Mouse (Mus musculus) midbrain, embryonic 14.5 days (tissue): ENCODE data around the gene Hist1h4h. TPM values are rescaled to one million over a fixed set of nuclear protein-coding genes. Genes with fewer than 3 reads are reported as not detected.
A peak's percentile ranks its signal among the peaks of the same experiment; 100 is the strongest.
"Not testable (repeated sequence)": the region's sequence is repeated elsewhere in the genome, so short reads cannot be mapped to it uniquely, and the experiment has no call there.

ENCODE experiments used
- ATAC-seq: fragments of 200-750 bp; cut with Nextera tagmentation; 2 replicates; pipeline ENCODE4 v1.8.0; 2017; ENCODE audit warnings: moderate number of reproducible peaks, moderate library complexity; ENCODE audit not compliant: low FRiP score, low TSS enrichment
- DNase-seq: peaks from one replicate; pipeline ENCODE4 v3.0.0-alpha.2; 2015
- H3K27ac ChIP-seq: fragments of 300-500 bp; sonication (generic); replicated peaks from 2 replicates; pipeline ENCODE4 v1.5.1; 2014; ENCODE audit warnings: mild to moderate bottlenecking, low read depth, low read length, moderate library complexity
- H3K27me3 ChIP-seq: fragments of 300-500 bp; sonication (generic); 2 replicates; pipeline ENCODE4 v1.6.1; 2014; ENCODE audit warnings: low read length, control low read depth, mixed read lengths; ENCODE audit not compliant: control insufficient read depth, insufficient read depth
- H3K36me3 ChIP-seq: fragments of 300-500 bp; sonication (generic); 2 replicates; pipeline ENCODE4 v1.6.1; 2014; ENCODE audit warnings: low read length, control low read depth; ENCODE audit not compliant: control insufficient read depth, insufficient read depth
- H3K4me1 ChIP-seq: fragments of 300-500 bp; sonication (generic); 2 replicates; pipeline ENCODE4 v1.6.1; 2014; ENCODE audit warnings: mild to moderate bottlenecking, antibody characterized with exemption, low read length, control low read depth; ENCODE audit not compliant: control insufficient read depth, insufficient read depth
- H3K4me2 ChIP-seq: fragments of 300-500 bp; sonication (generic); 2 replicates; pipeline ENCODE4 v1.6.1; 2014; ENCODE audit warnings: mild to moderate bottlenecking, low read length, moderate library complexity
- H3K4me3 ChIP-seq: fragments of 300-500 bp; sonication (generic); replicated peaks from 2 replicates; pipeline ENCODE4 v1.5.1; 2014; ENCODE audit warnings: low read depth, low read length
- H3K9ac ChIP-seq: fragments of 300-500 bp; sonication (generic); replicated peaks from 2 replicates; pipeline ENCODE4 v1.6.1; 2014; ENCODE audit warnings: mild to moderate bottlenecking, low read length, moderate library complexity
- H3K9me3 ChIP-seq: fragments of 300-500 bp; sonication (generic); 2 replicates; pipeline ENCODE4 v1.6.1; 2016; ENCODE audit warnings: low read length, control low read depth, mixed read lengths; ENCODE audit not compliant: control insufficient read depth
- WGBS: fragments of 180-500 bp; shearing (Covaris S2); extraction: QIAGEN DNeasy Blood & Tissue Kit; methylation state at CpG from one replicate; pipeline ENCODE4 v1.1.7; 2014; 5-methylcytosine and 5-hydroxymethylcytosine counted together
- polyA plus RNA-seq: library from polyadenylated mRNA; unstranded; fragments of >200 nt; fragmentation: Nextera tagmentation; extraction: Ambion mirVana; gene quantifications from 2 replicates; pipeline ENCODE4 v1.2.1, GENCODE M21; 2014

Hist1h4h gene
- polyA plus RNA-seq, 1 experiment from 2014 or later: 4.1 TPM

DNA sequence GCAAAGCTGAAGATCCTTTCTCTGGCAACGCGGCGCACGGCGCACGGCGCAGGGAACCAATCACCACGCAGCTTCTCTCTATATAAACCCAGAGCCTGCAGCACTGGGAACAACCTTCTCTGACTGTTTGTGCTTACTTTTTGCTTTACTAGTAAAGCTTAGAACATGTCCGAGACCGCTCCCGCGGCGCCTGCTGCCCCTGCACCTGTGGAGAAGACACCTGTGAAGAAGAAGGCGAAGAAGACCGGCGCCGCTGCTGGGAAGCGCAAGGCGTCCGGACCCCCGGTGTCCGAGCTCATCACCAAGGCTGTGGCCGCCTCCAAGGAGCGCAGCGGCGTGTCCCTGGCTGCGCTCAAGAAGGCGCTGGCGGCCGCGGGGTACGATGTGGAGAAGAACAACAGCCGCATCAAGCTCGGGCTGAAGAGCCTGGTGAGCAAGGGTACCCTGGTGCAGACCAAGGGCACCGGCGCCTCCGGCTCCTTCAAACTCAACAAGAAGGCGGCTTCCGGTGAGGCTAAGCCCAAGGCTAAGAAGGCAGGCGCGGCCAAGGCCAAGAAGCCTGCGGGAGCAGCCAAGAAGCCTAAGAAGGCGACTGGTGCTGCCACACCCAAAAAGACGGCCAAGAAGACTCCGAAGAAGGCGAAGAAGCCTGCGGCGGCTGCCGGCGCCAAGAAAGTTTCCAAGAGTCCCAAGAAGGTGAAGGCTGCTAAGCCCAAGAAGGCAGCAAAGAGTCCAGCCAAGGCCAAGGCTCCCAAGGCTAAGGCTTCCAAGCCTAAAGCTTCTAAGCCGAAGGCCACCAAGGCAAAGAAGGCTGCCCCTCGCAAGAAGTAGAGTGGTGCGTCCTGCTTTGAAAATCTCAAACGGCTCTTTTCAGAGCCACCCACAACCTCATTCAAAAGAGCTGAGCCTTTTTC, 24.3 kb downstream of the Hist1h4h start:
- DNase-seq: peak; percentile 86
- WGBS: under 1% methylated on average over 53 of the region's 54 CpGs
- ATAC-seq: peak; percentile 76

DNA sequence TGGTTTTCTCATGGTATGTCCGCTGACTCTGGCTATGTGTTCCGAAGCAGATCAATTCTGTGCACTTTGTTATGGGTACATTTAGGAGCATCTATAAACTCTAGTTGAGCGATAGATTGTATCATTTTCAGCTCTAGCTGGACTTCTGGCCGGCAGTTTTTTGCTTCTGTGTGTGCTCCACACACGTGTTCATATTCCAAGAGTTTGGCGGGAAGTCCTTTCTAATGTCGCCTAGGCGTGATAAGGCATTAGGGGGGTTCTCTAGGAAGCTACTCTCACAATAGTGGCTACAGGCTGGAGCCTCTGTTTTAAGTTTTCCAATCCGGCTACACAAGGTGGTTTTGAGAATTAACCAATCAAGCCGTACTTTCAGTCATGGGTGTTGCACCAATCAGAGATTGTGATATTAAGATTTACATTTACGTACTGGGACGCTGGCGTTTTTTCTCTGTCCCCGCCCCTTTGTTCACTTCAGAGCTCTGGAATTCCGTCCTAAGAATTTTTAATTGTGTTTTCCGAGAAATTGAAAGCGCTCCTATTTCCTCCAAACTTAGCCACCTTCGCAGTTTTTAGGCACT, 25.1 kb downstream of the Hist1h4h start:
- no peaks in the 10 kb centered on the region for H3K27me3 ChIP-seq
- under 1% methylated on average over 18 of the region's 18 CpGs for WGBS
- peak overlapping the region; percentile 84 for H3K27ac ChIP-seq
- DNase-seq (peak; percentile 95), ATAC-seq (peak; percentile 86)
- H3K9me3 ChIP-seq: no peaks in the 10 kb centered on the region
- H3K4me2 ChIP-seq: peak overlapping the region; percentile 91
- H3K4me3 ChIP-seq: peak overlapping the region; percentile 49
- peaks cover 16% of the 10 kb centered on the region for H3K4me1 ChIP-seq
- no peaks in the 10 kb centered on the region for H3K36me3 ChIP-seq
- peak overlapping the region; percentile 53; the same call in 1 of the 2 replicates for H3K9ac ChIP-seq

More for the DNA sequence above, 24.3 kb downstream of the Hist1h4h start:
- H3K4me1 ChIP-seq: peaks cover 21% of the 10 kb centered on the region
- peak overlapping the region; percentile 84 for H3K27ac ChIP-seq
- peak overlapping the region; percentile 53 for H3K9ac ChIP-seq
- H3K27me3 ChIP-seq: no peaks in the 10 kb centered on the region
- H3K4me3 ChIP-seq: peak overlapping the region; percentile 49
- H3K9me3 ChIP-seq: no peaks in the 10 kb centered on the region
- H3K4me2 ChIP-seq: peak overlapping the region; percentile 91
- H3K36me3 ChIP-seq: no peaks in the 10 kb centered on the region

DNA sequence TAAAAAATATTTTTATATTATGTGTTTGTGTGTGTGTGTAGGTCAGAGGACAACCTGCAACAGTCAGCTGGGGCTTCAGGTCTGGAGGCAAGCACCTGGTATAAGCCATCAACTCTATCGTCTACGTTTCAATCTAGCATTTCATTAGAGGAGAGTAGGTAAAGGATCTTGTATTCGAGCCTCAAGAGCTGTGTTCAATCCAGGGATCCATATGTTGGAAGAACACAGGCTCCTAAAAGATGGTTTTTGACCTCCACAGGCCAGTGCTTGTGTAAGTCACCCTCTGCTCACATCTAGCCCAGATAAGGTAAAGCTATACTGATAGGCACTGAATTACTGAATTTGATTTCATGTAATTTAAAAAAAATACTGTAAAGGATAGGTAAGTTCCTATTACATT, 26.1 kb downstream of the Hist1h4h start:
- 65% methylated on average over 3 of the region's 3 CpGs for WGBS
- no peaks in the 10 kb centered on the region for H3K9me3 ChIP-seq
- H3K9ac ChIP-seq: no peak overlapping the region
- no peak for ATAC-seq
- H3K4me2 ChIP-seq: peak overlapping the region; percentile 91; the same call in 1 of the 2 replicates
- no peak overlapping the region for H3K4me3 ChIP-seq
- no peak for DNase-seq
- H3K27ac ChIP-seq: no peak overlapping the region
- no peaks in the 10 kb centered on the region for H3K27me3 ChIP-seq
- no peaks in the 10 kb centered on the region for H3K36me3 ChIP-seq
- peaks cover 12% of the 10 kb centered on the region for H3K4me1 ChIP-seq

DNA sequence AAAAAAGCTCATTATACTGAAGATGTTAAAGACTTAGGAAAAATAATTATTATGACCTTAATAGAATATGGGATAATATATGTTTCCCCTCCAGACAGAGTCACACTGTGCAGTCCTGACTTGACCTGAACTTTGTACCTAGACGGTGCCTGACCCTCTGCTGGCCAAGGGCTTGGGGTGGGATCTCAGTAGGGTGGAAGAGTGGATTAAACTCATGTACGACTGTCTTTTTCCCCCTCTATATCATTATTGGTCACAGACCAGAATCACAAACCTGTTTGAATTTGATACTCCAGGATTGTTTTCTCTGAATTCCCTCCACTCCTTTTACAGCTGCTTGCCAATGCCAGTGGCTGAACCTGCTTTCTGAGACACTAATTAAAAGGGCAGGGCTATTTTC, 29.8 kb downstream of the Hist1h4h start:
- H3K27ac ChIP-seq, H3K4me3 ChIP-seq, H3K27me3 ChIP-seq, DNase-seq, H3K4me1 ChIP-seq, H3K36me3 ChIP-seq, ATAC-seq, H3K9ac ChIP-seq, H3K9me3 ChIP-seq: not testable (repeated sequence)
- 9% methylated on average over 2 of the region's 2 CpGs for WGBS
- H3K4me2 ChIP-seq: peak overlapping the region; percentile 28

DNA sequence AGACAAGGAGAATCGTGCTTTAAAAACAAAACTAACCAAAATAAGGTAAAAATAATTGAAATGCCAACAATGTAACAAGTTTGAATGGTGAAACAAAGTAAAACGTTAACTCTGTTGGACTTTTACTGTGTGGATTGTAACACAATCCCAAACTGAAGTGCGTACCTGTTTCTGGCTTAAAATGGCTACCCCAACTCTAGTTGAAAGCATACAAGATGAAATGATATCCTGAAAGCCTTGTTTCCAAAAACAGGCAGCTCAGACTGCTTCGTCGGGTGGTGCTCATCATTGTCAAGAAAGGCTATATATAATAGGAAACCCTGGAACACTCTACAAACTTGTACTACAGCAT, 30.7 kb downstream of the Hist1h4h start:
- H3K4me3 ChIP-seq: peak overlapping the region; percentile 42
- WGBS: 0% methylated on average over 2 of the region's 5 CpGs
- H3K27me3 ChIP-seq, H3K4me1 ChIP-seq, H3K9ac ChIP-seq, ATAC-seq, H3K9me3 ChIP-seq, DNase-seq, H3K36me3 ChIP-seq: not testable (repeated sequence)
- peak overlapping the region; percentile 75 for H3K4me2 ChIP-seq
- H3K27ac ChIP-seq: peak overlapping the region; percentile 97

DNA sequence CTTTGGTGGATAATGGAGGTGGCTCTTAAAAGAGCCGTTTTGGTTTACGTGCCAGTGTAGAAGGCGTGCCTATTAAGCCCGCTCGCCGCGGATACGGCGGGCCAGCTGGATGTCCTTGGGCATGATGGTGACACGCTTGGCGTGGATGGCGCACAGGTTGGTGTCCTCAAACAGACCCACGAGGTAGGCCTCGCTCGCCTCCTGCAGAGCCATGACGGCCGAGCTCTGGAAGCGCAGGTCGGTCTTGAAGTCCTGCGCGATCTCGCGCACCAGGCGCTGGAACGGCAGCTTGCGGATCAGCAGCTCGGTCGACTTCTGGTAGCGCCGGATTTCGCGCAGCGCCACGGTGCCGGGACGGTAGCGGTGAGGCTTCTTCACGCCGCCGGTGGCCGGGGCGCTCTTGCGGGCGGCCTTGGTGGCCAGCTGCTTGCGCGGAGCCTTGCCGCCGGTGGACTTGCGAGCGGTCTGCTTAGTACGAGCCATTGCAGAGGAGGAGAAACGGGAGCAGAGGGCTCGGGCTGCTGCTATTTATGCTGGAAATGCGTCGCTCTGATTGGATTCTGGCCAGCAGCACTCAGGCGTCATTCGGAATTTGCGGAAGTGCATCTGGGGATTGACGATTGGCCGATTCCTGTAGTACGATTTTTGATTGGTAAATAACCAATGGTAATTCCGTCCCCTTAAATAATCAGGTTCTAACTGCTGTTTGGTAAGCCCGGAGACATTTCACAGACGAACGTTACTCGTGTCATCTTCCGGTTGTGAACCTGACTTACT, 31.2 kb downstream of the Hist1h4h start, which contains the start of gene Hist1h3e:
Gene Hist1h3e, minus strand, starts transcription at position 487 of the 777 bp plus-strand sequence.
- ATAC-seq (peak; percentile 94), DNase-seq (peak; percentile 98)
- WGBS: under 1% methylated on average over 55 of the region's 67 CpGs

DNA sequence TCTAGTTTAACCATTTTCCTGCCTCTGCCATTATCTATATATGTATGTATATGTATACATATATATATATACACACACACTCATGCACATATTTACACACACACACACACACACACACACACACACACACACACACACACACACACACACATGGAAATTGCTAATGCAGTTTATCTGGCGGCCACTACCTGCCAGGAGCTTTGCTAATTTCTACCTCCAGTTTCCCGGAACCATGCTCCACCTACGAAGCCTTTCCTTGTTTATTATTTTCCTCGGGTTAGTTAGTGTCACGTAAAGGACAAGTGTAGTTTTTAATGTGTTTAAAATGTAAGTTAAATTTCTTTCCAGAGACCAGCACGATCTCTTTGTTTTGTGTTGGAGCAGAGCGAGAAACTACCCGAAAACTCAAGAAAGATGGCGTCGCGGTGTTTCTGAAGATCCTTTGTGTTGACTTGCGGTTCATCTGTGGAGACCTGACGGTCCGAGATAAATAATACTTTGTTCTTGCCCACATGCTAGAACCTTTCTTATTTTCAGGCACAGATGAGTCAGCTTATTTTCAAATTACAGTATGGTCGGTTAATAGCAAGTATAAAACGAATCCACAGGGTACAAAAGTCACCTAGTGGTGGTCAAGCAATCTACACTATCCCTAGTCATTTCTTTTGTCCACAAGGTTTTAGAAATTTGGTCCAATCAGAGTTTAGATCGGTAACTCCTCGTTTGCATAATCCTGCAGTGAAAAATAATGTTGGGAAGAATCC, 32.0 kb downstream of the Hist1h4h start:
- peak overlapping the region; percentile 37 for H3K4me3 ChIP-seq
- no peaks in the 10 kb centered on the region for H3K27me3 ChIP-seq
- DNase-seq (peak; percentile 86), ATAC-seq (peak; percentile 70)
- no peaks in the 10 kb centered on the region for H3K36me3 ChIP-seq
- no peaks in the 10 kb centered on the region for H3K9me3 ChIP-seq
- 2% methylated on average over 18 of the region's 18 CpGs for WGBS
- H3K4me2 ChIP-seq: peak overlapping the region; percentile 75
- peak overlapping the region; percentile 97 for H3K27ac ChIP-seq
- H3K9ac ChIP-seq: peak overlapping the region; percentile 59
- peaks cover 5% of the 10 kb centered on the region; the same call in 1 of the 2 replicates for H3K4me1 ChIP-seq

More for the DNA sequence above, 31.2 kb downstream of the Hist1h4h start, which contains the start of gene Hist1h3e:
- Histone ChIP-seq H3K27ac (peak within 1 kb of the TSS; percentile 97), H3K9ac (peak within 1 kb of the TSS; percentile 59), H3K4me3 (peak within 1 kb of the TSS; percentile 42), H3K4me2 (peak within 1 kb of the TSS; percentile 75)
- H3K9me3 ChIP-seq, H3K27me3 ChIP-seq, H3K36me3 ChIP-seq, H3K4me1 ChIP-seq: not testable (repeated sequence)

DNA sequence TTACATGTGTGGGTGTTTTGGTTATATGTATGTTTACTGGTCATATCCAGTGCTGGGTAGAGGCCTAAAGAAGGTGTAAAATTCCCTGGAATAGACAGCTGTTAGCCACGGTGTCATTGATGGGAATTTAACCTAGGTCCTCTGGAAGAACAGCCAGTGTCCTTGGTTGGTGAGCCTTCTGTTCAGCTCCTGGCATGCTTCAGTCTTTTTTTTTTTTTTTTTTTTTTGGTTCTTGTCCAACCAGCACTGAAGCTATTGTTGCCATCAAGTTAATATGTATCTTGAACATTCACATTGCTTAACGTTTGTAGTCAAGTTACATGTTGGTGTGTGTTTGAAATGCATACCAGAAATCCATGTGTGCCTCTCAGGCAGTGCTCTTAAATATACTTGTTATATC, 33.6 kb downstream of the Hist1h4h start:
- Histone ChIP-seq H3K9ac (no peak overlapping the region), H3K36me3 (no peaks in the 10 kb centered on the region), H3K4me3 (no peak overlapping the region), H3K9me3 (no peaks in the 10 kb centered on the region), H3K4me2 (no peak overlapping the region), H3K27me3 (no peaks in the 10 kb centered on the region), H3K27ac (no peak overlapping the region), H3K4me1 (peaks cover 5% of the 10 kb centered on the region; the same call in 1 of the 2 replicates)
- DNase-seq (no peak), ATAC-seq (no peak)
- WGBS: 86% methylated on average over 2 of the region's 2 CpGs
